Mouse (Mus musculus): ENCODE results near the gene Ldhal6b.

GRCm38 (mm10) chr17:5371521-5371920, 47.0 kb downstream of the Ldhal6b start:
- TF ChIP-seq GATA1 (IDR thresholded peaks at IDR 0.05; ENCODE audit: borderline replicate concordance, low read length) (no peak), FLI1 (IDR thresholded peaks at IDR 0.05; ENCODE audit: low read length) (no peak)

Measured in megakaryocyte, embryonic 14.5 days (primary cell).